Mouse (Mus musculus) embryonic fibroblast, embryonic 13.5 days (primary cell): ENCODE results near the gene Bcar3. TPM values are rescaled to one million over a fixed set of nuclear protein-coding genes. Genes with fewer than 3 reads are reported as not detected.

Experiments
- H3K27ac ChIP-seq: 2 replicates; pipeline ENCODE4 v1.5.1; 2012; ENCODE audit warnings: low read length, control low read depth, inconsistent platforms; ENCODE audit not compliant: insufficient read depth
- H3K4me1 ChIP-seq: 2 replicates; pipeline ENCODE4 v1.6.1; 2011; ENCODE audit warnings: low read length; ENCODE audit not compliant: control insufficient read depth, insufficient read depth
- H3K4me3 ChIP-seq: 2 replicates; pipeline ENCODE4 v1.5.1; 2011; ENCODE audit warnings: mild to moderate bottlenecking, control low read depth, low read length; ENCODE audit not compliant: insufficient read depth
- CTCF ChIP-seq: IDR thresholded peaks from 2 replicates; pipeline ENCODE4 v1.5.1; 2011; ENCODE audit warnings: mild to moderate bottlenecking, control low read depth, low read length, moderate library complexity, borderline replicate concordance; ENCODE audit not compliant: insufficient read depth
- POLR2A ChIP-seq: IDR thresholded peaks from 2 replicates; pipeline ENCODE4 v1.6.1; 2011; ENCODE audit warnings: low read depth, mild to moderate bottlenecking, control low read depth, low read length, moderate library complexity
- polyA plus RNA-seq: library from polyadenylated mRNA; stranded (reverse); fragments of >200 nt; gene quantifications from 2 replicates; pipeline ENCODE4 v1.2.4, GENCODE M21; 2011; ENCODE audit warnings: low read depth; ENCODE audit not compliant: missing spikeins, insufficient read length

Gene Bcar3
- polyA plus RNA-seq, 1 experiment = 4.2 TPM

GRCm38 (mm10) chr3:122312078-122312477 is 18.1 kb downstream of the Bcar3 start:
- TF ChIP-seq POLR2A (no peak), CTCF (peak; percentile 60)
- H3K4me3 ChIP-seq = no peak overlapping the region
- peaks cover 8% of the 10 kb centered on the region for H3K4me1 ChIP-seq
- H3K27ac ChIP-seq = no peak overlapping the region

GRCm38 (mm10) chr3:122312936-122313629 is 19.1 kb downstream of the Bcar3 start:
- Histone ChIP-seq H3K27ac (no peak overlapping the region), H3K4me3 (no peak overlapping the region), H3K4me1 (peaks cover 8% of the 10 kb centered on the region)
- TF ChIP-seq CTCF (no peak), POLR2A (no peak)

- peaks cover 8% of the 10 kb centered on the region for H3K4me1 ChIP-seq
- no peak overlapping the region for H3K27ac ChIP-seq
- no peak for TF ChIP-seq POLR2A
- no peak for TF ChIP-seq CTCF
- no peak overlapping the region for H3K4me3 ChIP-seq
Measured at GRCm38 (mm10) chr3:122313936-122314335, 20.0 kb downstream of the Bcar3 start.

GRCm38 (mm10) chr3:122316621-122317020 is 22.7 kb downstream of the Bcar3 start:
- H3K27ac ChIP-seq = no peak overlapping the region
- peaks cover 8% of the 10 kb centered on the region for H3K4me1 ChIP-seq
- no peak for TF ChIP-seq CTCF
- no peak for TF ChIP-seq POLR2A
- H3K4me3 ChIP-seq = no peak overlapping the region

- no peak for TF ChIP-seq POLR2A
- no peak for TF ChIP-seq CTCF
- peaks cover 11% of the 10 kb centered on the region for H3K4me1 ChIP-seq
- no peak overlapping the region; the same call in 1 of the 2 replicates for H3K27ac ChIP-seq
- H3K4me3 ChIP-seq = no peak overlapping the region
Measured at GRCm38 (mm10) chr3:122317339-122317738, 23.4 kb downstream of the Bcar3 start.

GRCm38 (mm10) chr3:122322226-122322625 is 28.3 kb downstream of the Bcar3 start:
- TF ChIP-seq POLR2A = no peak
- TF ChIP-seq CTCF = no peak
- H3K4me1 ChIP-seq = peaks cover 7% of the 10 kb centered on the region; the same call in 1 of the 2 replicates
- peak overlapping the region; percentile 44; the same call in 1 of the 2 replicates for H3K27ac ChIP-seq
- H3K4me3 ChIP-seq = no peak overlapping the region

GRCm38 (mm10) chr3:122323841-122324240 is 29.9 kb downstream of the Bcar3 start:
- Histone ChIP-seq H3K27ac (no peak overlapping the region), H3K4me3 (no peak overlapping the region), H3K4me1 (peaks cover 7% of the 10 kb centered on the region; the same call in 1 of the 2 replicates)
- no peak for TF ChIP-seq CTCF
- TF ChIP-seq POLR2A = no peak

GRCm38 (mm10) chr3:122324528-122324927 is 30.6 kb downstream of the Bcar3 start:
- Histone ChIP-seq H3K27ac (no peak overlapping the region), H3K4me3 (no peak overlapping the region), H3K4me1 (peaks cover 7% of the 10 kb centered on the region; the same call in 1 of the 2 replicates)
- no peak for TF ChIP-seq POLR2A
- TF ChIP-seq CTCF = no peak

- H3K27ac ChIP-seq = no peak overlapping the region
- H3K4me3 ChIP-seq = no peak overlapping the region
- H3K4me1 ChIP-seq = peaks cover 3% of the 10 kb centered on the region
- no peak for TF ChIP-seq CTCF
Measured at GRCm38 (mm10) chr3:122330484-122330883, 36.5 kb downstream of the Bcar3 start.

GRCm38 (mm10) chr3:122333493-122333892 is 39.6 kb downstream of the Bcar3 start:
- TF ChIP-seq CTCF (no peak), POLR2A (no peak)
- peaks cover 3% of the 10 kb centered on the region for H3K4me1 ChIP-seq
- no peak overlapping the region for H3K4me3 ChIP-seq
- H3K27ac ChIP-seq = peak overlapping the region; percentile 18; the same call in 1 of the 2 replicates
